Mouse (Mus musculus): ENCODE measurements around the gene Prkch. TPM values are rescaled to one million over a fixed set of nuclear protein-coding genes. Genes with fewer than 3 reads are reported as not detected.

Gene Prkch
- polyA plus RNA-seq, 1 experiment from 2014 or later, result 11.2 TPM

DNA sequence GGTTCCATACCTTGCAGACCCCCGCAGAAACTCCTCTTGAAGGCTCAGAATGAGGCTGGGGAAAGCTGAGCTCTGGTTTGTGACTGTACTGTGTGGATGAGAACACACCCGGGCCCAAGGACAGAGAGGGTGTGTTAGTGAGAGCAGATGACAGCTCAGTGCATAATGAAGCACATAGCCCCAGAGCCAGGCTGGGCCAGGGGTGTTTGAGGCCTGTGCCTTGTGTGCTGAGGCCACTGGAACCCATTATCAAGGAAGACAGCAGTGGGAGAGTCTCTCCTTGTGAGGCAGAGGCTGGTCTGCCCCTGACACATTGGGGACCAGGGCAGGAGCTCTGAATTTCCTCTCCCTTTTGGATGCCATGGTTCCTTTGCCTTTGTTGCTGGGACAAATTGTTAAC, 231.3 kb downstream of the Prkch start:
- H3K4me2 ChIP-seq, result no peak overlapping the region
- H3K4me1 ChIP-seq (replicated peaks), result peaks cover 3% of the 10 kb centered on the region; the same call in 1 of the 2 replicates
- ATAC-seq (ENCODE audit: insufficient number of reproducible peaks, insufficient read depth, low FRiP score, low TSS enrichment, low read depth), result no peak
- no peak overlapping the region for H3K9ac ChIP-seq (replicated peaks)
- no peaks in the 10 kb centered on the region for H3K36me3 ChIP-seq
- 69% methylated on average over 2 of the region's 2 CpGs for WGBS
- H3K9me3 ChIP-seq, result no peaks in the 10 kb centered on the region
- H3K27me3 ChIP-seq, result no peaks in the 10 kb centered on the region
- H3K27ac ChIP-seq, result no peak overlapping the region
- no peak overlapping the region for H3K4me3 ChIP-seq (replicated peaks)

DNA sequence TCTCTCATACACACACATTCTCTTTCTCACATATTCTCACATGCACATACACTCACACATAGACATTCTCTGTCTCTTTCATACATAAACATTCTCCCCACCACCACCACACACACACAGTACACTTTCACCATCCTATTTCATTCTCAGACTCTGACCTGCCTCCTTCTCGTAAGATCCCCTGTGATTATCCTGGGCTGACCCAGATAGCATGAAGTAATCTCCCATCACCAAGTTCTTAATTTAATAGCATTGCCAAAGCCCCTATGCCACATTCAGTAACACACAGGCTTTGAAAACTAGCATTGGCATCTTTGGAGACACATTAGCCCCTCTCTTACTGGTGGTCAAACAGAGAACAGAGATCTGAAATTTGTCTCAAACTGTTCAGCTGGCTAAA, 232.3 kb downstream of the Prkch start:
- no peak overlapping the region for H3K4me2 ChIP-seq
- no peak overlapping the region for H3K27ac ChIP-seq
- H3K36me3 ChIP-seq, result no peaks in the 10 kb centered on the region
- no peaks in the 10 kb centered on the region for H3K27me3 ChIP-seq
- no peaks in the 10 kb centered on the region for H3K9me3 ChIP-seq
- WGBS, result 82% methylated on average over 1 of the region's 1 CpGs
- no peaks in the 10 kb centered on the region for H3K4me1 ChIP-seq (replicated peaks)
- ATAC-seq (ENCODE audit: insufficient number of reproducible peaks, insufficient read depth, low FRiP score, low TSS enrichment, low read depth), result no peak
- H3K4me3 ChIP-seq (replicated peaks), result no peak overlapping the region
- no peak overlapping the region for H3K9ac ChIP-seq (replicated peaks)

- Histone ChIP-seq H3K4me1 (replicated peaks) (no peaks in the 10 kb centered on the region), H3K9me3 (no peaks in the 10 kb centered on the region), H3K27ac (no peak overlapping the region), H3K4me2 (no peak overlapping the region), H3K4me3 (replicated peaks) (no peak overlapping the region), H3K9ac (replicated peaks) (no peak overlapping the region), H3K36me3 (no peaks in the 10 kb centered on the region), H3K27me3 (no peaks in the 10 kb centered on the region)
- ATAC-seq (ENCODE audit: insufficient number of reproducible peaks, insufficient read depth, low FRiP score, low TSS enrichment, low read depth), result no peak
- 74% methylated on average over 1 of the region's 1 CpGs for WGBS
Observed at GRCm38 (mm10) chr12:73818801-73819200, 234.2 kb downstream of the Prkch start.

DNA sequence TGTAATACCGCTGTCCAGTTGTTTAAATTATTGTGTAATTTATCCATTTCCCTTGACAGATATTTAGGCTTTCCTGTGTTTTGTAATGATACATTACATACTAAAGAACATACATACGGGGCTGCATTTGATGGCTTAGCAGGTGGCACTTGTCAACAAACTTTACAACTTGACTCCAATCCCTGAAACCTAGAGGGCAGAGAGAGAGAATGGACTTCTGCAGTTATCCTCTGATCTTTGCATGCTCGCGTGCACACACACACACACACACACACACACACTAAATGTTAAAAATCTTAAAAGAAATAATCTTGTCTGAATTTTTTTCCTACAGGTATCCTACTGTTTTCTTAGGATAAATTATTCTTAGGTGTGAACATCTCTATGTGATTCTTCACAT, 236.6 kb downstream of the Prkch start:
- no peaks in the 10 kb centered on the region for H3K4me1 ChIP-seq (replicated peaks)

DNA sequence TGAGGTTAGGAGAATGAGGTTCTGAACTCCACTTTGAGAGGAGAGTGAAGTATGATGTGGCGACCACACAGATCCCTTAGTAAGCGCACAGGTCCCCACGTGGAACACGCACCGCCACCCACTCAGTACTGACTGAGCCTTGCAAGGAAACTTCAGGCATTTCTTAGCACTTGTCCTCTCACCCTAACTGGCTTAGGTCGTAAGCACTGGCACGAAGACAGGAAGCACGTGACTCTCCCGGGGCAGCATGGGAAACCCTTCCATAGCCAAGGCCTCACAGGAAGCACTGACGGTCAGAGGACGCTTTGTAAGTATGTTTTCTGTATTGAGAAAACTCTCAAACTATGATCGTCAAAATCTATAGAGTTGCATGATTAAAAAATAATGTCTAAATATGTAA, 237.7 kb downstream of the Prkch start:
- 86% methylated on average over 12 of the region's 12 CpGs for WGBS
- Histone ChIP-seq H3K4me2 (no peak overlapping the region), H3K36me3 (no peaks in the 10 kb centered on the region), H3K4me1 (replicated peaks) (no peaks in the 10 kb centered on the region), H3K4me3 (replicated peaks) (no peak overlapping the region), H3K9ac (replicated peaks) (no peak overlapping the region), H3K27me3 (no peaks in the 10 kb centered on the region), H3K27ac (no peak overlapping the region), H3K9me3 (no peaks in the 10 kb centered on the region)
- ATAC-seq (ENCODE audit: insufficient number of reproducible peaks, insufficient read depth, low FRiP score, low TSS enrichment, low read depth), result no peak

More for the DNA sequence above, 236.6 kb downstream of the Prkch start:
- H3K4me3 ChIP-seq (replicated peaks), result no peak overlapping the region
- H3K9me3 ChIP-seq, result no peaks in the 10 kb centered on the region
- no peak for ATAC-seq (ENCODE audit: insufficient number of reproducible peaks, insufficient read depth, low FRiP score, low TSS enrichment, low read depth)
- H3K36me3 ChIP-seq, result no peaks in the 10 kb centered on the region
- WGBS, result 86% methylated on average over 4 of the region's 4 CpGs
- no peak overlapping the region for H3K27ac ChIP-seq
- H3K27me3 ChIP-seq, result no peaks in the 10 kb centered on the region
- no peak overlapping the region for H3K9ac ChIP-seq (replicated peaks)
- no peak overlapping the region for H3K4me2 ChIP-seq

DNA sequence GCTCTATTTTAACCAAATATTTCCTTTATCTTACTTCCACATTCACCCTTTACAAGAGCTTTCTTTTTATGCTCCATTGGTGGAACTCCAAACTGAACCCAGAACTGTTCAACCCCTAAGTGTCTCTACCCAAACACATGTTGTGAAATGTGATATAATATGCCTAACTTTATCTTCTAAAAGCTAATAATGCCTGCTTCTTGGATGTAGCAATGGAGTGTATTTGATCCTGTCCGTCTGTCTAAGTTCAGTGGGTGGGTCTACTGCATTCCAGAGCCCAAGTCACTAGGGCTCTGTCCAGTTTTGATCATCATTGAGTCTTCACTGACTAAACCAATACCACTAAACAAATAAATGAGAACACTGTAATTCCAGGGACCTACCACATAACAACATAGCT, 240.2 kb downstream of the Prkch start:
- Histone ChIP-seq H3K27ac (no peak overlapping the region), H3K4me2 (no peak overlapping the region), H3K4me3 (replicated peaks) (no peak overlapping the region), H3K9ac (replicated peaks) (no peak overlapping the region), H3K4me1 (replicated peaks) (no peaks in the 10 kb centered on the region), H3K36me3 (no peaks in the 10 kb centered on the region), H3K27me3 (no peaks in the 10 kb centered on the region), H3K9me3 (no peaks in the 10 kb centered on the region)
- ATAC-seq (ENCODE audit: insufficient number of reproducible peaks, insufficient read depth, low FRiP score, low TSS enrichment, low read depth), result no peak
- WGBS, result 78% methylated on average over 1 of the region's 1 CpGs

Other genes starting within 250 kb of the Prkch start
- 21.4 and 27.9 TPM in 2 replicates for gene Tmem30b, start 38.4 kb upstream of the Prkch start, polyA plus RNA-seq (2016; fragmentation: Nextera tagmentation; extraction: Ambion mirVana)